8 mouse cellular contexts compared by ENCODE assay signal in genomic region chr3:51224363-51225225, GRCm38 (mm10). TPM values are rescaled to one million over a fixed set of nuclear protein-coding genes. Genes with fewer than 3 reads are reported as not detected.
DNase-seq lines count a peak whose midpoint lies in the region; ATAC-seq lines count a peak whose summit lies in the region.

TSS of gene Noct (plus strand) at chr3:51224447.

- H3K36me3 ChIP-seq in hindbrain, embryonic 13.5 days: no peaks in the 10 kb centered on the region

- H3K9me3 ChIP-seq in hindbrain, embryonic 13.5 days: no peaks in the 10 kb centered on the region

- peak; percentile 93 for ATAC-seq in hindbrain, embryonic 13.5 days (ENCODE audit: low FRiP score)

- peak within 1 kb of the TSS; percentile 90 for H3K4me3 ChIP-seq in hindbrain, embryonic 13.5 days

- DNase-seq in NIH3T3 (ENCODE audit: low read depth): peak; percentile 91
- DNase-seq in cerebellum, postnatal 10 days: peak; percentile 95
- DNase-seq in frontal cortex, postnatal 14 days (ENCODE audit: low spot score in 2 of 2): peak; percentile 81 to 84
- peak; percentile 84 to 95 for DNase-seq in layer of hippocampus, postnatal 25 days (ENCODE audit: extremely low spot score in 1 of 2, low spot score in 1 of 2)
- peak; percentile 88 for DNase-seq in lung, postnatal 25 days (ENCODE audit: low spot score)
- peak; percentile 89 for DNase-seq in retina, embryonic 14.5 days (ENCODE audit: low spot score)
- peak; percentile 89 for DNase-seq in thymus, postnatal 4 days

- WGBS in hindbrain, embryonic 13.5 days: under 1% methylated on average over 91 of the region's 100 CpGs

- H3K9ac ChIP-seq in hindbrain, embryonic 13.5 days: peak within 1 kb of the TSS; percentile 95

- H3K27ac ChIP-seq in hindbrain, embryonic 13.5 days: peak within 1 kb of the TSS; percentile 99

- H3K4me1 ChIP-seq in hindbrain, embryonic 13.5 days (replicated peaks): peaks cover 36% of the 10 kb centered on the region

- H3K27me3 ChIP-seq in hindbrain, embryonic 13.5 days: no peaks in the 10 kb centered on the region

- peak within 1 kb of the TSS; percentile 60 for H3K4me2 ChIP-seq in hindbrain, embryonic 13.5 days

RNA-seq across cellular contexts. Expression of gene Noct, which starts in this region (rescaled TPM):
- 21.5 and 22.0 TPM in 2 replicates for polyA plus RNA-seq in hindbrain, embryonic 13.5 days (2015; fragmentation: Nextera tagmentation; extraction: Ambion mirVana)
- 10 to 100 TPM; 60.2 to 60.5 TPM for total RNA-seq in layer of hippocampus, postnatal 25 days (2021)

Comparison
In these comparisons a context has a peak if more than half of its experiments do, and no peak if none do; other contexts are left out.
1. Peak in every context shown above with its lines: DNase-seq, ATAC-seq, H3K4me3 ChIP-seq and H3K27ac ChIP-seq.